Mouse (Mus musculus): Measurements from ENCODE around the gene Prpf39. TPM values are rescaled to one million over a fixed set of nuclear protein-coding genes. Genes with fewer than 3 reads are reported as not detected.

Gene Prpf39
- total RNA-seq, 2 experiments from 2014 or later = 11.3 to 13.4 TPM

GRCm38 (mm10) chr12:65111503-65111902 is 75.4 kb downstream of the Prpf39 start:
- no peak for DNase-seq
- intact Hi-C loops (cut with DNase I) = no loop called here

- no peak for DNase-seq
- intact Hi-C loops (cut with DNase I) = no loop called here
Observed at GRCm38 (mm10) chr12:65112811-65113210, 76.7 kb downstream of the Prpf39 start.

Other genes with a start within 250 kb of the Prpf39 start
- gene Gm527, start 118.4 kb upstream of the Prpf39 start, total RNA-seq (2021) = 1 to 10 TPM; 4.3 to 5.1 TPM
- 10 to 100 TPM; 11.5 to 12.1 TPM for gene Klhl28, start 70.8 kb upstream of the Prpf39 start, total RNA-seq (2021)
- gene Togaram1, start 70.5 kb upstream of the Prpf39 start, total RNA-seq (2021) = 10 to 100 TPM; 12.9 to 14.6 TPM
- gene Fkbp3, start 37.7 kb downstream of the Prpf39 start, total RNA-seq (2021) = 100 to 1,000 TPM; 238 to 256 TPM
- gene Fancm, start 39.3 kb downstream of the Prpf39 start, total RNA-seq (2021) = 1 to 10 TPM; 3.0 to 5.1 TPM
- under 1 TPM; 0.47 to 0.65 TPM for gene Mis18bp1, start 136.3 kb downstream of the Prpf39 start, total RNA-seq (2021)
- gene Wdr20rt, start 189.2 kb downstream of the Prpf39 start, total RNA-seq (2021) = not detected

Data from heart, postnatal 36 days (tissue).